Mouse (Mus musculus): ENCODE data around the gene Efcc1. TPM values are rescaled to one million over a fixed set of nuclear protein-coding genes. Genes with fewer than 3 reads are reported as not detected.
"Not testable (repeated sequence)": the region's sequence is repeated elsewhere in the genome, so short reads cannot be mapped to it uniquely, and the experiment has no call there.

Gene Efcc1
- total RNA-seq, 4 experiments from 2014 or later, result 0.53 to 1.2 (median 1.1) TPM

- peak; percentile 27 for DNase-seq (ENCODE audit: low spot score)
Measured at GRCm38 (mm10) chr6:87743281-87743680, 12.6 kb downstream of the Efcc1 start.

- DNase-seq (ENCODE audit: low spot score), result no peak
Measured at GRCm38 (mm10) chr6:87744632-87745031, 14.0 kb downstream of the Efcc1 start.

- DNase-seq (ENCODE audit: low spot score), result no peak
Measured at GRCm38 (mm10) chr6:87745301-87745700, 14.6 kb downstream of the Efcc1 start.

GRCm38 (mm10) chr6:87746059-87746458, 15.4 kb downstream of the Efcc1 start:
- DNase-seq (ENCODE audit: low spot score), result peak; percentile 36

- peak; percentile 62 for DNase-seq (ENCODE audit: low spot score)
Measured at GRCm38 (mm10) chr6:87746849-87747248, 16.2 kb downstream of the Efcc1 start.

GRCm38 (mm10) chr6:87748078-87748477, 17.4 kb downstream of the Efcc1 start:
- DNase-seq (ENCODE audit: low spot score), result no peak

- no peak for DNase-seq (ENCODE audit: low spot score)
Measured at GRCm38 (mm10) chr6:87748531-87748930, 17.9 kb downstream of the Efcc1 start.

- no peak for DNase-seq (ENCODE audit: low spot score)
Measured at GRCm38 (mm10) chr6:87750184-87750910, 19.7 kb downstream of the Efcc1 start.

- no peak for DNase-seq (ENCODE audit: low spot score)
Measured at GRCm38 (mm10) chr6:87751574-87751973, 20.9 kb downstream of the Efcc1 start.

GRCm38 (mm10) chr6:87755196-87755595, 24.5 kb downstream of the Efcc1 start:
- DNase-seq (ENCODE audit: low spot score), result no peak

- no peak for DNase-seq (ENCODE audit: low spot score)
Measured at GRCm38 (mm10) chr6:87756896-87757295, 26.2 kb downstream of the Efcc1 start.

- no peak for DNase-seq (ENCODE audit: low spot score)
Measured at GRCm38 (mm10) chr6:87759404-87759803, 28.7 kb downstream of the Efcc1 start.

GRCm38 (mm10) chr6:87759850-87760249, 29.2 kb downstream of the Efcc1 start:
- DNase-seq (ENCODE audit: low spot score), result no peak

- no peak for DNase-seq (ENCODE audit: low spot score)
Measured at GRCm38 (mm10) chr6:87762161-87762560, 31.5 kb downstream of the Efcc1 start.

- DNase-seq (ENCODE audit: low spot score), result peak; percentile 38
Measured at GRCm38 (mm10) chr6:87763376-87764280, 33.0 kb downstream of the Efcc1 start.

- DNase-seq (ENCODE audit: low spot score), result not testable (repeated sequence)
Measured at GRCm38 (mm10) chr6:87764296-87764695, 33.6 kb downstream of the Efcc1 start.

GRCm38 (mm10) chr6:87770626-87771025, 40.0 kb downstream of the Efcc1 start:
- no peak for DNase-seq (ENCODE audit: low spot score)

- DNase-seq (ENCODE audit: low spot score), result no peak
Measured at GRCm38 (mm10) chr6:87774466-87774865, 43.8 kb downstream of the Efcc1 start.

GRCm38 (mm10) chr6:87774909-87775308, 44.2 kb downstream of the Efcc1 start:
- no peak for DNase-seq (ENCODE audit: low spot score)

GRCm38 (mm10) chr6:87775588-87776245, 45.0 kb downstream of the Efcc1 start:
- DNase-seq (ENCODE audit: low spot score), result no peak

- no peak for DNase-seq (ENCODE audit: low spot score)
Measured at GRCm38 (mm10) chr6:87776663-87777062, 46.0 kb downstream of the Efcc1 start.

- no peak for DNase-seq (ENCODE audit: low spot score)
Measured at GRCm38 (mm10) chr6:87777842-87778241, 47.2 kb downstream of the Efcc1 start, which contains the start of gene Gp9. Gene Gp9 (plus strand): TSS chr6:87778072.

Data from heart, adult 8-10 months (tissue).